Mouse (Mus musculus): ENCODE measurements around the gene Babam2.

- no peak for TF ChIP-seq CTCF (conservative IDR thresholded peaks at IDR 0.05; ENCODE audit: insufficient read depth, insufficient read length, low read depth, low read length)
- no peak for TF ChIP-seq POLR2A (IDR thresholded peaks at IDR 0.05; ENCODE audit: low read depth, low read length)
Observed at GRCm38 (mm10) chr5:32000076-32000475, 302.6 kb downstream of the Babam2 start.

All from kidney, adult 2 months (tissue).